Mouse (Mus musculus) adipocyte (in vitro differentiated cells): Measurements from ENCODE around the gene Gm44805.
"Not testable (repeated sequence)": the region's sequence is repeated elsewhere in the genome, so short reads cannot be mapped to it uniquely, and the experiment has no call there.

ENCODE experiments used
- DNase-seq: peaks from one replicate; pipeline ENCODE4 v3.0.0-alpha.2; 2016; ENCODE audit warnings: low spot score

Gm44805 gene

DNA sequence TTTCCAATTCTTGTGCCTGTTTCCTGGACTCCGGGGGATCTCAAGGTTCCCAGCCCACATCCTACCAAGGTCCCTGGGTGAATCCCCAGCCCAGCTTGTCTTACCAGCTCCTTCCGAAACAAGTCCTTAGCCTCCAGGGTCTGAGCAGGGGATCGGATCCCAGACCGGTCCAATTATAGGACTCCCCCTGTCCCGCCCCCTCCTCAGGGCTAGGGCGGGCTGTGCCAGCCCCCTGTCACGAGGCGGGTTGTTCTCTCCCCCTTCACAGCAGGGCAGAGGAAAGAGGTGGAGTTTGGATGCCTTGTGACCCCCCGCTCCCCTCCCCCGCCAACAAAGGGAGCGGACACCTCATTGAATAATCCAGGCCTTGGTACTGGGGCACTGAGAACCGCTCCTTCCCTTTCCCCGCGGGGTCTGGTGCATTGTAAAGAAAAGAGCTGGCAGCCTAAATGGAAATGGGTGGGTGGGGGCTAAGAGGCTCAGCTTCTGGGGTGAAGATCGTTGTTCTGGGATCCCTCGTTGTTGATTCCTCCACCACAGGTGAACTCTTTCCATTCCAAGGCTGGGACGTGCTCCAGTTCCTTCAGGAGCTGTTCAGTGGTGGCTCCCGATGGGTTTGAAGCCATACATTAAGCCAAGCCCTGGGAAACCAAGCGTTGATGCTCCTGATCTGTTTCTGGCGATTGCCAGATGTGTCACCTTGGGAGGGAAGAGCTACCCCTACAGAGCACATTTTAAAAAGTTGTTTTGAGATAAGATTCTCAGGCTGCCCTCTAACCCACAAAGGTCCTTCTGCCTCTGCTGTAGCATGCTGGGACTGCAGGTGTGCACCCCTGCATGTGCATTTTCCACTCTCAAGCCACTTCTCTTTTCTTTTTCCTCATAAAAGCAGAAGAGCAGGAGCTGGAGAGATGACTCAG, 17.9 kb upstream of the Gm44805 start, which contains the start of gene Apoe:
TSS of gene Apoe (minus strand) at position 282 of the 920 bp plus-strand sequence.
- no peak for DNase-seq

DNA sequence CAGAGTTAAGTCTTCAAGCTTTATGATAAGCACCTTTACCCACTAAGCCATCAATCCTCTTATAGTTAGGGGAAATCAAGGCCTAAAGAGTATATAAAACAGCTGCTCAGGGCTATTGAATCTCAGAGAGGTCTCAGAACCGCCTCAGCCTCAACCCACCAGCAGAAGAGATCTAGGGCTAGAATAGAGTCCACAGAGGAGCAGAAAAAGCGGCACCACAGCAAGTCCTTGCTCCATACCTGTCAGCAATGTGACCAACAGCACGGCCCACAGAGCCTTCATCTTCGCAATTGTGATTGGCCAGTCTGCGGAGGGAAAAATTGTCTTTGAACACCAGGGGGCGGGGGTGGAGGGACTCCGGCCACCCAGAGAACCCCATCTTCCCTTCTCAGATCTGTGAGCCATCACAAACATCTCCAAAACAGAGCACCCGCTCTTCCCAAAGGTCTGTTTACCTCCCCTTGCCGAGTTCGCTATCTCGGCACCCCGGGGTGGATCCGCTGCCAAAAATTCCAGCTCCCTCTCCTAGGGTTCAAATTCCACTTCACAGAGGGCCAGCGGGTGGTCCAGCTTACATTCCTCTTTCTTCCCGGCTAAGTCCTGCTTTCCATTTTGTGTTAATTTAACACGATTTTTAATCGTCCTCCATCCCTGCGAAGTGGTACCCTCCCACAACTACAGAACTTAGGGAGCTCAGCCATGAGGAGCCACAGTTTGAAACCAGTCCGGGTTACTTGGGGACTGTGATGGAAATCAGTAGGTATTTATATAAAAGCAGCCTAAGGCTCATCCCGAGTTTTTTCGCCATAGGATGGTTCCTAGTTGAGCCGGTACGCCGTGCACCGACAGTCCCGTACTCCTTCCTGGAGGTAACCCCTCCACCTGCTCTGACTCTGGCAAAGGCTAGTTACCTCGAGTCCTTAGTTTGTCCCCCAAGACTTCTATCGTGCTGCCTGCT, 17.0 kb upstream of the Gm44805 start:
- DNase-seq: no peak

GRCm38 (mm10) chr7:19696336-19696873, 15.2 kb upstream of the Gm44805 start:
- no peak for DNase-seq

DNA sequence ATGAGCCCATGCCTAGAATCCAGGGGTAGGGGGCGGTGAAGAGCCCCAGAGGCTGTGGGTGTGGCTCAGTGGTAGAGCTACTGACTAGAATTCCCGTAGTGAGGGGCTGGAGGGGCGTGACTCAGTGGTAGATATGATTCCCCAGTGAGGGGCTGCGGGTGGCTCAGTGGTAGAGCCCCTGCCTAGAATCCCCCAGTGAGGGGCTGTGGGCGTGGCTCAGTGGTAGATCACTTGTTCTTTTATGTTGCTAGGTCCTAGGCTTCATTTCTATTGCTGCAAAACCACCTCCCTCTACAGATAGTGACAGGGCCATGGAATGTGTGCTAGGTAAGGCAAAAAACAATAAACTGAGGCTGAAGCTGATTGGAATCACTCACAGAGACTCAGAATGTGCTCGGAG, 14.7 kb upstream of the Gm44805 start:
- DNase-seq: no peak

- no peak for DNase-seq
These were observed 14.0 kb upstream of the Gm44805 start for GRCm38 (mm10) chr7:19695213-19695594.

DNA sequence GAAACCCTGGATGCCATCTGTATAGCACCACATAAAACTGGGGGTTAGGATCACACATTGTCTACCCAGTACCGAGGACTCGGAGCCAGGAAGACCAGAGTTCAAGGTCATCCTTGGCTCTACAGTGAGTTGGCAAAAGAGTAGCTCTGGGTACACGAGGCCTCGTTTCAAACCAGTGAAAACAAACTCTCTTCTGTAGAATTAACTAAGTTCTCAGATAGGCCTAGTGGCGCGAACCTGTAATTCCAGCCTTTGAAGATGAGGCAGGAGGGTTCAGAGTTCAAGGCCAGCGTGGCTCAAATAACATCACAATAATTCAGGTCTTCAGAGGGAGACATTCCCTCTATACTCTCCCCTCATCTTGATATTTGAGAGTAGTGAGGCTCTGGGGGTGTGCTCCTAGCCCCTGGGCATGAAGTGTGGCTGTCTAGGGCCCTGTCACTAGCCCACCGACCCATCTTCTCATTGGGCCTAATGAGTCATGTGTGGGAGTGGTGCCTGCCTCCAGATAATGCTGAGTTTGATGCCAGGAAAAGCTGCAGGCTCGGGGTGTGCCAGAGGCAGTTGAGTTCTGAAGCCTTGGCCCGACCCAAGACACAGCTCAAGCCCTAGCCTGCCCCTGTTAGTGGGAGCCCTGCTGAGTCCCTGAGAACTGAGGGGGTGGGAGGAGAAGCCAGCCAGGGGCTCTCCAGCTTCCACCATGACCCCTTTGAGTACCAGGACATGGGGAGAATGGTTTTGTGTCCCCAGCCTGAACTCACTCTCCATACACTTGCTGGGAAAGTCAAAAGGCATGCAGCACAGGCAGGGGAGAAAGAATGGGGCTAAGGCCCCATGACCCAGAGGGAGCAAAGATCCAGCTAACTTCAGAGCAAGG, 13.4 kb upstream of the Gm44805 start:
- peak; percentile 57 for DNase-seq

GRCm38 (mm10) chr7:19693421-19693820, 12.2 kb upstream of the Gm44805 start:
- DNase-seq: peak; percentile 84

DNA sequence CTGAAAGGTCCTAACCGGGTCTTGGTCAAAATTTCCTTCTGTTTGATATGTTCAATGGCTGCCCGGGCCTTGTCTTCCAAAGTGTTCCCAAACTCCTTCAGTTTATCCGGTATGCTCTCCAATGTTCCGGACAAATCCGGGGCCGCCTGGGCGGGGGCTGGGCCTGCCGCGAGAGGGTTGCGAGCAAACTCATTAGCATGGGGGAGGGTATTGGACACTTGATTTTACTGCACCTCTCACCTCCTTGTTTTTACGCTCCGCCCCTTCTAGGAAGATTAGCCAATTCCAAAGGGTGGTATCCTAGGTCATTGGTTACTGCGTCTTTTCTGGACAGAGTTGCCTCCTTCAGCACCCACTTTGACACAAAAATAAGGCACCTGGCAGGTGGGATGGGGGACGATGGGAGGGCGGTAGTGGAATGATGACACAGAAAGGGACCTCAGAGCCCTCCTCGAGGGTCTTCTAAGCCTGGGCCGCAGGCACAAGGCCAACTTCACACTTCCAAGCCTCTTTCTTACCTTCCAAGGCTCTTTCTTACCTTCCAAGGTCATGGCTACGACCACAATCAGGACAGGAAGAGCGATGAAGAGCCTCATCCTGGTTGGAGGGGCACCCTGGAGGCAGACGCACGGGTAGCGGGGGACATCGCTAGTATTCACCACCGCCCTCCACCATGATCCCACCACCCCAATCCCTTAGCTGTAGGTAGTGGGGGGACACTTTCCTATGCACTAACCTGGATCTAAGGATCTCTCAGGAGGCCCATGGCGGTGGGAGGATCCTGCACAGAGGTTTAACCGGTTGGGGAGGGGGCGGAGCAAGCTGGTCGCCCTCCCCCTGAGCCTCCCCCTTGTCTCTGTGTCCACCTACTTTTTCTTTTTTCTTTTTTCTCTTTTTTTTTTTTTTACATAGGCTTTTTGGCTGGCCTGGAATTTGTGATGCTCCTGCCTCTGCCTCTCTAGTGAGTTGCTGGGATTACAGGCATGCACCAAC, 10.9 kb upstream of the Gm44805 start, which contains the start of gene Apoc1:
TSS of gene Apoc1 (minus strand) at position 788 of the 993 bp plus-strand sequence.
- peak; percentile 49 for DNase-seq

- peak; percentile 78 for DNase-seq
These were observed 10.2 kb upstream of the Gm44805 start for GRCm38 (mm10) chr7:19691434-19691833.

DNA sequence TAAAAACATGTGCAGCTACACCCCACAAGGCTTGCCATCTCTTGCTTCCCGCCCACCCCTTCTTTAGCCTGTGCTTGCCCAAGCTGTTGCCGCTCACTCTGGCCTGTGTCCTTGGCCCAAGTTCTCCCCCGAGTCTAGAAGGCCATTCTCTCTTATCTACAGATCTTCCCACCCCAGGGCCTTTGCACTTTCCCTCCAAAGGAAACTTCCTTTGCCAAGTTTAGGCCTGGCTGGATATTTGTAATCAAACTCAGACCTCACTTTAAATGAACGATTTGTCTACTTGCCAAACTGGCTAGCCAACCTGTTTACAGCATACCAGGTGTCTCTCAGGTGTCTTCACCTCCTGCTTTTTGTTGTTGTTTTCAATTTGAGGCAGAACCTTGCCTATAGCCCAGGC, 9.6 kb upstream of the Gm44805 start:
- no peak for DNase-seq

GRCm38 (mm10) chr7:19688611-19689010, 7.4 kb upstream of the Gm44805 start:
- no peak for DNase-seq

DNA sequence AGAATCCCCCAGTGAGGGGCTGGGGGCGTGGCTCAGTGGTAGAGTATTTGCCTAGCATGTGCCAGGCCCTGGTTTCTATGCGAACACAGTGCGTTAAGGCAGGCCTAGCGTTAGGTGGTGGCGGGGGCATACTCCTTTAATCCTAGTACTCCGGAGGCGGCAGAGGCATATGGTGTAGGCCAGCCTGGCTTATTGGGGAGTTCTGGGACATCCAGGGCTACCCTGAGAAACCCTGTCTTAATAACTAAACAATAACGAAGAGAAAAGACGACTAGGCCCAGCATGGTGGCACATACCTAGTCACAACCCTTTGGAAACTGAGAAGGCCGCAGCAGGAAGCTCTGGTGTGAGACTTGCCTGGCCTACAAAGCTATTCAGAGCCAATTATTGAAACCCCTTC, 6.9 kb upstream of the Gm44805 start:
- no peak for DNase-seq

GRCm38 (mm10) chr7:19686927-19687583, 5.8 kb upstream of the Gm44805 start:
- DNase-seq: not testable (repeated sequence)

DNA sequence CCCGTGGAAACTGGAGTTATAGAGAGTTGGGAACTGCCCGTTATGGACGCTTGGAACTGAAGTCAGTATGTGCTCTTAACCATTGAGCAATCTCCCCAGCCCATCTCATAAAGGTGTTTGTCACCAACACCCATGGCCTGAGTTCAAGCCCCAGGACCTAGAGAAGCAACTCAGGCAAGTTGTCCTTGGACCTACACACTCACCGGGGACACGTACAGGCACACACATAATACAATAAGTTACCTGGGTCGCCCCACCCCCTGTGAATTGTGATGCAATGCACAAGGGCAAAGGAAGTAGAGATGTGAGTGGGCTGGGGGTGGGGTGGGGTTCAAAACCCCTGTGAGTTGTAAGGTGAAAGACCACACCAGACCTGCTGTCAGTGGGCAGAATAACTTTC, 5.3 kb upstream of the Gm44805 start:
- no peak for DNase-seq

DNA sequence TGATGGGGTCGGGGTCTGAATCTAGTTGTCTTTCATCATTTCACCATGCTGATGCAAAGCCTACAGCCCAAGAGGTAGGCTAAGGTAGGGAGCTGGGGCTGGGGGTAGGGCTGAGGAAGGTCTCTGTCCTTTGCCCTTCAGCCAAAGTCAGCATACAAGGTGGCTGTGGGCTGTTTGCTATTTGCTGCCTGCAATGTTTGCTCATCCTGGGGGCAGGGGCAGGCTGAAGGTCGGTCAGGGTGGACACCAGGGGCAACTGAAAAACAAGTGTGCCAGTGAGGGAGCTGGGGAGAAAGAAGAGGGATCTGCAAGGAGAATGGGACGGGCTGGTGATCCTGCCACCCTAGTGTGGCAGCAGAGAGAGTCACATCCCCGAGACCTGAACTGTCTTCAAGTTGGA, 4.2 kb upstream of the Gm44805 start:
- DNase-seq: no peak

- peak; percentile 57 for DNase-seq
These were observed 2.6 kb upstream of the Gm44805 start for GRCm38 (mm10) chr7:19683771-19684201.

- DNase-seq: no peak
These were observed 1.8 kb upstream of the Gm44805 start for GRCm38 (mm10) chr7:19682979-19683378.

GRCm38 (mm10) chr7:19680702-19681101, 521 bp downstream of the Gm44805 start:
- no peak for DNase-seq

GRCm38 (mm10) chr7:19678901-19679300, 2.3 kb downstream of the Gm44805 start:
- no peak for DNase-seq
